Mouse (Mus musculus): ENCODE measurements around the gene Epha1. TPM values are rescaled to one million over a fixed set of nuclear protein-coding genes. Genes with fewer than 3 reads are reported as not detected.

The Epha1 gene
- polyA plus RNA-seq, 1 experiment: 6.3 TPM

DNA sequence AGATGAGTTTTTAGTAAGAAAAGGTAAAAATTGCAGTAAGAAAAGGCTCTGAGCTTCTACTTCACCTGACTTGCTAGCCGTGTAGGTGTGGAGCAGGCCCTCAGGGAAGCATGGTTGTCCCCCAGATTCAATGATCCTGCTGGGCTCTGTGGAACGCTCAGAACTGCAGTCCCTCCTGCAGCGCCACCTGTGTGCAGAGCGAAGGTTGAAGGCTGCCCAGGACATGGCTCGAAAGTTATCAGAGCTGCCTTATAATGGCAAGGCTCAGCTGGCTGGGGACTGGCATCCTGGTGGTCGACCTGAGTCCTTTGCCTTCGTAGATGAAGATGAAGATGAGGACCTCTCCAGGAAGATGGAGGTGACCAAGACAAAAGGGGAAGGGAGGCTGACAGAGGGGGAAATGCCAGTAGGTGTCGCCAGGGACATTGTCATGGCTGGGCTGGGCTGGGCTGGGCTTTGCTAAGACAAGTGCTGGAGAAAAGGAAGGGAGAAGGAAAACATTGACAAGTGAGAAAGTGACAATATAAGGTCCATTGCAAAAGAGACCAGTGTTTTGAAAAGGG is 63.2 kb downstream of the Epha1 start:
- Histone ChIP-seq H3K4me2 (ENCODE audit: low read depth) (no peak overlapping the region), H3ac (ENCODE audit: control insufficient read depth, insufficient read length) (no peak overlapping the region), H3K79me2 (ENCODE audit: control insufficient read depth, insufficient read depth) (no peaks in the 10 kb centered on the region), H3K4me3 (no peak overlapping the region), H3K36me3 (ENCODE audit: control insufficient read depth, insufficient read depth) (no peaks in the 10 kb centered on the region), H3K27me3 (ENCODE audit: control insufficient read depth, insufficient read depth, insufficient read length) (no peaks in the 10 kb centered on the region)
- TF ChIP-seq TCF12 (IDR thresholded peaks at IDR 0.05; ENCODE audit: insufficient read depth, poor library complexity, severe bottlenecking) (no peak), CEBPB (IDR thresholded peaks at IDR 0.05; ENCODE audit: insufficient read depth, poor library complexity, severe bottlenecking) (no peak), POLR2A (IDR thresholded peaks at IDR 0.05; ENCODE audit: insufficient read length, low read depth) (no peak), TCF3 (IDR thresholded peaks at IDR 0.05; ENCODE audit: insufficient read length, low read depth) (no peak), SRF (IDR thresholded peaks at IDR 0.05; ENCODE audit: control insufficient read depth, insufficient read length, low read depth) (no peak), REST (IDR thresholded peaks at IDR 0.05; ENCODE audit: insufficient read depth, insufficient read length) (no peak), USF1 (IDR thresholded peaks at IDR 0.05; ENCODE audit: low read depth) (no peak), MAX (IDR thresholded peaks at IDR 0.05; ENCODE audit: low read depth) (no peak), E2F4 (IDR thresholded peaks at IDR 0.05; ENCODE audit: insufficient read depth) (no peak), MYOG (IDR thresholded peaks at IDR 0.05; ENCODE audit: control insufficient read depth in 1 of 3, insufficient read depth in 1 of 3, insufficient read length in 2 of 3, low read depth in 2 of 3) (no peak), POLR2AphosphoS2 (IDR thresholded peaks at IDR 0.05; ENCODE audit: insufficient read length, low read depth) (no peak), MYOD1 (IDR thresholded peaks at IDR 0.05; ENCODE audit: control insufficient read depth in 1 of 3, insufficient read length in 2 of 3, low read depth in 2 of 3) (no peak)

Other genes starting within 250 kb of the Epha1 start
- not detected for gene Tas2r139, start 232.3 kb downstream of the Epha1 start, polyA plus RNA-seq (2012; fragmentation: generic; extraction: Trizol)
- gene Tas2r144, start 157.9 kb downstream of the Epha1 start, polyA plus RNA-seq (2012; fragmentation: generic; extraction: Trizol): not detected
- gene Gstk1, start 127.3 kb downstream of the Epha1 start, polyA plus RNA-seq (2012; fragmentation: generic; extraction: Trizol): 0.53 TPM
- gene Tmem139, start 111.3 kb downstream of the Epha1 start, polyA plus RNA-seq (2012; fragmentation: generic; extraction: Trizol): not detected
- 6.7 TPM for gene Casp2, start 108.3 kb downstream of the Epha1 start, polyA plus RNA-seq (2012; fragmentation: generic; extraction: Trizol)
- gene Clcn1, start 86.6 kb downstream of the Epha1 start, polyA plus RNA-seq (2012; fragmentation: generic; extraction: Trizol): 0.90 TPM
- 4.2 TPM for gene Fam131b, start 48.6 kb downstream of the Epha1 start, polyA plus RNA-seq (2012; fragmentation: generic; extraction: Trizol)
- 467 TPM for gene Zyx, start 23.6 kb downstream of the Epha1 start, polyA plus RNA-seq (2012; fragmentation: generic; extraction: Trizol)
- gene Tas2r143, start 27.0 kb upstream of the Epha1 start, polyA plus RNA-seq (2012; fragmentation: generic; extraction: Trizol): not detected
- not detected for gene Tas2r135, start 32.2 kb upstream of the Epha1 start, polyA plus RNA-seq (2012; fragmentation: generic; extraction: Trizol)
- gene Tas2r126, start 61.3 kb upstream of the Epha1 start, polyA plus RNA-seq (2012; fragmentation: generic; extraction: Trizol): not detected
- gene Olfr458, start 91.9 kb upstream of the Epha1 start, polyA plus RNA-seq (2012; fragmentation: generic; extraction: Trizol): not detected
- 0.01 TPM for gene Olfr457, start 103.1 kb upstream of the Epha1 start, polyA plus RNA-seq (2012; fragmentation: generic; extraction: Trizol)
- gene Olfr456, start 113.9 kb upstream of the Epha1 start, polyA plus RNA-seq (2012; fragmentation: generic; extraction: Trizol): 0.05 TPM
- not detected for gene Olfr455, start 174.3 kb upstream of the Epha1 start, polyA plus RNA-seq (2012; fragmentation: generic; extraction: Trizol)
- not detected for gene Tcaf3, start 224.4 kb upstream of the Epha1 start, polyA plus RNA-seq (2012; fragmentation: generic; extraction: Trizol)

Data from myocyte (in vitro differentiated cells).